Mouse (Mus musculus) spleen, postnatal 10 days (tissue): ENCODE measurements around the gene Canx.
"Not testable (repeated sequence)": the region's sequence is repeated elsewhere in the genome, so short reads cannot be mapped to it uniquely, and the experiment has no call there.

Experiments
- DNase-seq, 2 experiments: peaks; one replicate each; pipeline ENCODE4 v3.0.0; 2021 to 2022; ENCODE audit warnings: low spot score in 2 of 2

The Canx gene

DNA sequence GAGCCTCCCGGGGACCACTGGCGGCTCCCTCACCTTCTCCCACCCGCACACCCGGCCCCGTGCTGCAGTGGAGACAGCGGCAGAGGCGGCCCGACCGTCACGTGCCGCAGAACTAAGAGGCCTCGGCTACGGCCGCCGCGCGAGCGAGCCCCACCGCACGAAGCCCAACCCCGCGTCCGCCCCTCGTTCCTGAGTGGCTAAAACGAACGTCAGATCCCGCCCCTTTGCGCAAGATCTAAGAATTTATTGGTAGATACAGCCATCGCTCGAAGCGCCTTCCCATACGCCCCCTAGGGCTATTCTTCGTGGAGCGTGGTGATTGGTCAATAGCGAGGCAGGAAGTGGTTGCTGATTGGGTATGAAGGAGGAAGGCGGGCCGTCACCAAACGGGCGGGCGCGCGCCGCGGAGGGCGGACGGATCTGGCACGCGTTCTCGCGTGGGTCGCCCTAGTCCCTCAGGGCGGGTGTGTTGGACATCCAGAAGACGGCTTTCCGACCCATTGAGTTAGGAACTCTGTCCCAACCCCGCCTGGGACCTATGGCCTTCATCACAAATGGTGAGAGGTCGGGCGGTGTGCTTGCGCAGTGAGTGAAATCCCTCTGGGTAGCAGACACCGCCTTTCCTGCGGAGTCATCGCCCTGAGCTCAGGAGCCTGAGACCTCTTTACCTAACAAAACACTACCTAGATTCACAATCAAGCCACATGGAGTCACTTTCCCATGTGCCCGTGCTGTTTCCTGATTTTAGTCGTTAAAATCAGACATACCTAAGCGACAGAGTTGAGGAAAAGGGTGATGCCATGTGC, at the start of gene Canx:
Gene Canx (minus strand): TSS at position 178 of the 806 bp plus-strand sequence.
- peak; percentile 97 for DNase-seq

DNA sequence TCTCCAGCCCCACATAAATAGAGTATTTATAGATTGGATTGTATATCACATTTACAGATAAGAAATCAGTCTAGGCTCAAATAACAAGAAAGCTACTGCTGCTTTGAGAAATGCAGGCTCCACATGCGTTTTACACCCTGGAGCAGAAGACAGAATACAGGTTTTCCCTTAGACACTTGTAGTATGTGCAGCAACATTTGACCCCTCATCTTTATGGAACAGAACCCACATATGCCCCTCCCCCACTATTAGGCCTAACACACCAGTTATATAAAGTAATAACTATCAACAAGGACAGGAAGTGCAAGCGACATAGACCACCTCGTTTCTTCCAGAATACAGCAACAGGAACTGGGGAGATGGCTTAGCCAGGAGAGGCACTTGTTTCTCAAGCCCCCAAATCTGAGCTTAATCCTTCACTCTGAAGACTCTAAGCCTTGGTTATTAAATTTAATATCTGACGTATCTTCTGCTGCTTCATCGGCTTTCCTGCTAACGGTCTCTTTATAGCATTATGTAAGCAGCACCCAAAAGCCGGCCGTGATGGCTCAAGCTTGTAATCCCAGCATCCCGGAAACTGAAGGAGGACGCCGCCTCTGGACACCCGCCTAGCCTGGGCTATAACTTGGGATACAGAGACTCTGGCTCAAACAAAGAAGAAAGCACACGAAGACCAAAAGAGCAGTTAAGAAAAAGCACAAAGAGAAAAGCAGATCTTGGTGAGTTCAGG, 49.0 kb upstream of the Canx start:
- no peak for DNase-seq

DNA sequence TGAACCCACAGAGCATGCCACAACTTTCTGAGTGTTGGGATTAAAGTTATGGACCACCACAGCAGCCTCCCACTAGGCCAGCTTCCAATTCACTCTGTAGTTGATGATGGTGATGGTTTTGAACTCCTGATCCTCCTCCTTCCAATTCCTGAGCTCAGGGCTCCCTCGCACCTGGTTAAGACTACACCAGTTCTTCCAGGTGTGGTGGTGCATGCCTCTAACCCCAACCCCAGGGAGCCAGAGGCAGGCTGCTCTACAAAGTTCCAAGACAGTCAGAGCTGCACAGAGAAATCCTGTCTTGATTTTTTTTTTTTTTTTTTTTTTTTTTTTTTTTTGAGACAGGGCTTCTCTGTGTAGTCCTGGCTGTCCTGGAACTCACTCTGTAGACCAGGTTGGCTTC, 48.1 kb upstream of the Canx start:
- no peak for DNase-seq

DNA sequence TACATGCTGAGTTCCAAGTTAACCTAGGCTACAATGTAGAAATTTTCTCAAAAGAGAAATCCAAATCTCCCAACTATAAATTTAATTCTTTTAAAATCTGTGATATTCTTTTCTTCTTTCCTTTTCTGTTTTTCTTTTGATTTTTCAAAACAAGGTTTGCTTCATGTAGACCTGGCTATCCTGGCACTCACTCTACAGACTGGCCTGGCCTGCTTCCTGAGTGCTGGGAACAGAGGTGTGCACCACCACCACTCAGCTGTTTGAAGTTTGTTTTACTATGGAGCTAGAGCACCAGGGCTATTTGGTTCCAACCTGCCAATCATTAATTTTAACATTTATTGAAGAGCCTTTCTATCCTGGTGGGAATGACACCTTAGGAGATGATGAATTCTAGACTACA, 47.6 kb upstream of the Canx start:
- DNase-seq = no peak

DNA sequence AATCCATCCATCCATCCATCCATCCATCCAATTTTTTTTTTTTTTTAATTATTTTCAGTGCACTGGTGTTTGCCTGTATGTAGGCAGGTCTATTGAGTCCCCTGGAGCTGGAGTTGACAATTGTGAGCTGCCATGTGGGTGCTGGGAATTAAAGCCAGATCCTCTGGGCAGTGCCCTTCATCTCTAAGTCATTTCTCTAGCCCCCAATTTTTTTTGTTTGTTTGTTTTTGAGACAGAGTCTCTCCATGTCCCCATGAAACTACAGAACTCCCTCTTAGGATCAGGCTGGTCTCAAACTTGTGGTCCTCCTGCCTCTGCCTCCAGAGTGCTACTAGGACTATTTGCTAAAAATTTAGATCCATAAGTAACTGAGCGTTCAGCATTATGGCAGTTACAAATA, 46.4 kb upstream of the Canx start:
- no peak for DNase-seq

DNA sequence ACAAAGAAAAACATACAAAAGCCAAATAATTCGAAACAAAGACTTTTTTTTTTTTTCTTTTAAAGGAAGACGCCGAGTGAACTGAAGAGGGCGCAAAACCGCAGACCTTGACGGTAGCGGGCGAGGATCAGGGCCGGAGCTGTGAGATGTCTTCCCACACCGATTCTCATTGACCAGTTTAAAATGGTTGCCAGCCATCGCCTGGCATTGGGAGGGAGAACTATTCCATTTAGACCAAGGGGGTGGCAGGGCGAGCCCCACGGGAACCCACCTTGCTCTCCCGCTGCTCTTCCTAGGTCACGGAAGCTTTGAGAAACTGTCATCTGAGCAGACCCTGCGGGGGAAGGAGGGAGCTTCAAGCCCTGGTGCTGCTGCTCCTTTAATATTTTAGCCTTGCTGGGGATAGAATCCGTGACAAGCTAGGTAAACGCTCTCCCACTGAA, 45.9 kb upstream of the Canx start:
- DNase-seq = peak; percentile 43 to 80

DNA sequence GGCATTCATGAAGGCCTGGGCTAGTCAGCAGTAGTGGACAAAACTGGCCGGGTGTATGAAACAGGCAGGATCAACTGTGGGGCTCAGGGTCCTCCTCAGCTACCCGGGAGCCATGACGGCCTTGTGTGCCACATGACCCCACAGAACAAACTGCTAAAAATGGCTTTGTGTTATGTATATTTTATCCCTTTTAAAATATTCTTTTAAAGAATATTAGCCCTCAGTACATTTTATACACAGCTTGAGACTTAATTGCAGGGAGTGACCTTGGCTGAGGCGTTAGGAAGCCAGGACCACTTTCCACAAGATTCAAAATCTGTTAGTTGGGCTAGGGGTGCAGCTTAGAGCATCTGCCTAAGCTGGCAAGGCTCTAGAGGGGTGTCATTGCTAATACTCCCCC, 45.5 kb upstream of the Canx start:
- DNase-seq = no peak

DNA sequence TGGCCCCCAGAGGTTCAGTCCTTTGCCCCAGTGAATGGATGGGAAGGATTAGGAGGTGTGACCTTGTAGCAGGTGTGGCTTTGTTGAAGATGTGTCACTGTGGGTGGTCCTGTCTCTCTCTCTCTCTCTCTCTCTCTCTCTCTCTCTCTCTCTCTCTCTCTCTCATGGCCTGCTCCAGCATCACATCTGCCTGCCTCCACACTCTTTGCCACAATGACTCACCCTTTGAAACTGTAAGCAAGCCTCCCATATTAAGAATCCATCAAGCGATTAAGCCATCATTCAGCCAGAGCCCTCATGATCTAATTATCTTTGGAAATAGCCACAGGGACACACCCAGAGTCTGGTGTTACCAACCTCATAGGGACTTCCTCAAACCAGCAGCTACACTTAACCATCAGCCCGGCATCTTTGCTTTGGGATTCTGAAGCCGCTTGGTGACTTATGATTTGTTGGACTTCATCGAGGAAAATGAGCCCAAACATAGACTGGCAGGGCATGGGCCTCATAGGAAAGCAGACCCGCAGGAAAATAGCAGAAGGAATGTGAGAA, 44.0 kb upstream of the Canx start:
- DNase-seq = no peak

DNA sequence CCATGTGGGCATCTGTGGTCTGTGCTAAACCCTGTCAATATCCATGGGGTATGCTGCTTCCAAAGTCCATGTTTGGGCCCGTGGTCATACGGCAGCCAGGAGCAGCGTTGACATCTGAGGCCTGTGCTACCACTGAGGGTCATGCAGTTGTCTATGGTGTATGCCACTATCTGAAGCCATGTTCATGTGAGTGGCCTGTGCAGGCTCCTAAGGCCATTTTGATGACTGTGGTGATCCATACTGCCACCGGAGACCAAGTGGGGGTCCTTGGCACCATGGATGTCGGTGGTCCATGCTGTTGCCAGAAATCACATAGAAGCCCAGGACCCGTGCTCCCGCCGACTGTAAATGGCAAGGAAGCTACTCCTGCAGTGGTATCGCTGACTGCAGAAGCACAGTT, 42.1 kb upstream of the Canx start:
- no peak for DNase-seq

DNA sequence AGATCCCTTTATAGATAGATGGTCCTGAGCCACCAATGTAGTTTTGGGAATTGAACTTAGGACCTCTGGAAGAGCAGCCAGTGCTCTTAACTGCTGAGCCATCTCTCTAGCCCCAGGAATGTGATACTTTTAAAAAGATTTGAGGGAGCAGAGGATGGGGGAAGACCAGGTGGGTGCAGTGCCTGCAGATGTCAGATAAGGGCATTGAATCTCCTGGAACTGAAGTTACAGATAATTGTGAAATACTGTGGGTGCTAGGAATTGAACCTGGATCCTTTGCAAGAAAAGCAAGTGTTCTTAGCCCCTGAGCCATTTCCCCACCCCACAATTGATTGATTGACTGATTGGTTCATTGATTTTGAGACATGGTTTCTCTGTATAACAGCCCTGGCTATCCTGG, 39.8 kb upstream of the Canx start:
- no peak for DNase-seq

DNA sequence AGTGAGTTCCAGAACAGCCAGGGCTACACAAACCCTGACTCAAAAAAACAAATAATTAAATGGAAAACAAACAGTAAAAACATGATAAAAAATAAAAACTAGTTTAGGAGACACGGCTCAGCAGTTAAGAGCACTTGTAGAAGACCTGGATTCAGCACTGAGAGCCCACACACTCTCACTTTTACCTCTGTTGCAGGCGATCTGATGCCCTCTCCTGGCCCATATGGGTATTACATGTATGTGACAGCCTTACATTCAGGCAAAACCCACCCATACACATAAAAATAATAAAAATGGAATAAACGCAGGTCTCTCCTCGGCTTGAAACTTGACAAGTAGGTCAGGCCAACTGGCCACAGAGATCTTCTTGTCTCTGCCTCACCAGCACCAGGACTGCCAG, 39.1 kb upstream of the Canx start:
- peak; percentile 64 to 84 for DNase-seq

DNA sequence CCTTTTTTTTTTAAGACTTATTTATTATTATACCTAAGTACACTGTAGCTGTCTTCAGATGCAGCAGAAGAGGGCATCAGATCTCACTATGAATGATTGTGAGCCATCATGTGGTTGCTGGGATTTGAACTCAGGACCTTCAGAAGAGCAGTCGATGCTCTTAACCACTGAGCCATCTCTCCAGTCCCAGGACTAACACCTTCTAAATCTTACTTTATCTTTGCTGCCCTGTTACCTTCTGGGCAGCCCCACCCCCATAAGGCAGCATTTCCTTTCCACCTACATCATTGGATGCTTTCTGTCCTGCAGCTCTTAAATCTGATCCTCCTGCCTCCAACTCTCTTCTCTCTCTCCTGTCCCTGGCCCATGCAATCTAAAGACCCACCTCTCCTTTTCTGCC, 35.8 kb upstream of the Canx start:
- not testable (repeated sequence) for DNase-seq

DNA sequence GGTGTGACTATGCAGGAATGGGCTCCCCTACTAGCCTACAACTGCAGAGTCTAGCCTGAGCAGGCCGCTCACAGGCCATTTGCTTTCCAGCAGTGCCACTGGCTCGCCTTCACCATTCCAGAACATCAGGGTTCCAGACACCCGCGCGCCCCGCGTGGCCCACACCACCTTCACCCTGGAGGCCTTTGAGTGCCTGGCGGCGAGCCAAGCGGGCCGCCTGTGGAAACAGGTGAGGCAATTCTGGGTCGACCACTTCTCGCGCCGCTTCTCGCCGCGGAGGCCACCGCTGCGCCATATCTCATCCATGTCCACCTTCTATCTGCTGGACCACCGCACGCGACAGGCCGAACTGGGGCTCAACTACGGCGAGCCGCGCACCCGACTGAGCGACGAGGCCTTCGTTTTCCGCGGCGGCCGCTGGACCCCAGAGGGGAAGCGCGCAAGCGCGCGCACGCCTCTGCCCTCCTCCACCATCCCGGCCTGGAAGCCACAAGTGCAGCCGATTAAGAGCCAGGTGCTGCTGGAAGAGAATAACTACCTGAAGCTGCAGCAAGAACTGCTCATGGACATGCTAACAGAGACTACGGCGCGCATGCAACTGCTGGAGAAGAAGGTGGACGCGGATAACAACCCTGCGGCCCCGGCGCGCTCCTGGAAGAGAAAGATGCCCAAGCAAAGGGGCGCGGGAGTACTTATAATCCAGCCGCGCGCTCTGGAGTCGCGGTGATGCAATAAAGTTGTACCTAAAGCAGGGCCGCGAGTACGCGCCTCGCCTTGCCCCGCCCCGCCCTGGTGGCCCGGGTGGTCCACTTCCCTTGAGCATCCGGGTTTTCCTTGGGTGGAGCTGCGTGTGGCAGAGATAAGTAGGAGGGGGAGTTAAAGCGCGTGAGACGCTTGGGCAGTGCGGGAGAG, 33.7 kb upstream of the Canx start:
- DNase-seq = peak in 1 of 2 experiments; percentile 45

DNA sequence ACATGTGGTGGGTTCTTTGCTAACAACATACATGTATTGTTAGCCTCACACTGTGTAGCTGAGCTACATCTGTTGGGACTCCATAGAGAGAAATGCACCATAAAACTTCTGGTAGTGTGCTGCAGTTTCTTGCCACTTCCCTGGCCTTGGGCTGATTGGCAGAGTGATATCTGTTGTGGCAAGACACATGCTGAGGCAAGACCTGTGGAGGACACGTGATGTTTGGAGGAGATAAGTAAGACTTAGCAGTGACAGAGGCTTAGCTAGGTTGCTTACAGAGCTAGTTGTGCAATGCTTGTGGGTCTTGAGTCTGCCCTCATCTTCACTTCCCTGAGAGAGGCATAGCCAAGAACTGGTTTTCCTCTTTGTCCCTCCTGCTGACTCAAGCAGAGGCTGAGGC, 29.9 kb upstream of the Canx start:
- DNase-seq = no peak

DNA sequence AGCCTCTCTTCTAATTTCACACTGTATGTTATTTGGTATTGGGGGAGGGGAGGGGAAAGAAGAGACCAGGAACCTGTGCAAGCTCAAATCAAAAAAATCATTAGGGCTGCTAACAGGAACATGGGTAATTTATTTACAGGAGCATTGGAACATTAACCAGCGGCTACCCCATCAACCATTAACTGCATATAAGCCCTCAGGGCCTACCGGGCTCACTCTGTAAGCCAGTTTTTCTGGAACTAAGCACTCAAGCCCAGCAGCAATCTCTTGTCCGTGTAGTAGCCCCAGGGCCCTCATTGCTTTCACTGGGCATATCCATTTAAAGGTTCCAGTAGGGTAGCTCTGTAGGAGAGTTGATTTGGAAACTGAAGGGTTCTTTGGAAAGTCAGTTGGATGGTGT, 29.4 kb upstream of the Canx start:
- no peak for DNase-seq

DNA sequence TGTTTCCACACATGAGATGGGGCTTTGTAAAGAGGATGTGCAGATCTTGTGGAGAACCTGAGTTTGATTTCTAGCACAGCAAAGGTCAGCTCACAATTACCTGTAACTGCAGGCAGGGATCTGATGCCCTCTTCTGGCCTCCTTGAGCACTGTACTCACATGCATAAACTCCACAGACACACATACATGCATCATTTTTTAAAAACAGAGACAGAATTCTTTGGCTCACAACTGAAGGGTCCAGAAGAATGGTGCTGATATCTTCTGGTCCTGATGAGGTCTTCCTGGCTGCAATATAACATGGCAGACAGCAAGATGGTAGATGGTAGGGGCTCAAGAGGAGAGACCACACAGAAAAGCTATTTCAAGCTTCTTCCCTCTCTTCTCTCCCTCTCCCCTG, 28.7 kb upstream of the Canx start, which contains the start of gene Cby3:
Gene Cby3 (plus strand): TSS at position 301 of the 400 bp plus-strand sequence.
- DNase-seq = no peak

DNA sequence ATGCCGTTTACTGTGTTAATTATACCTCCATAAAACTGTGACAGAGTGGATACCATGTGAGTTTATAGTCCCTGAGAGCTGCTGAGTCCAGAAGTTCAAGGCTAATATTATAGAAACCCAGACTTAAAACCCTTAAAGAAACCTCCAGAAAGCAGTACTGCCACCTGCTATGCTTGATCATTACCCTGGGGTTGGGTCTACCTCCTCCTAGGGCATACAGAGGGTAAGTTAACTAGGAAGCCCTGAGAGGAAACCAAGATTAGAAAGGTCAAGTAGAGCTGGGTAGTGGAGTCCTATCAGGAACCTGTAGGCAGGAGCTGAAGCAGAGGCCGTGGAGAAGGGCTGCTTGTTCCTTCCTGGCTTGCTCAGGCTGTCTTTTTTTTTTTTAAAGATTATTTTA, 26.7 kb upstream of the Canx start:
- no peak for DNase-seq

DNA sequence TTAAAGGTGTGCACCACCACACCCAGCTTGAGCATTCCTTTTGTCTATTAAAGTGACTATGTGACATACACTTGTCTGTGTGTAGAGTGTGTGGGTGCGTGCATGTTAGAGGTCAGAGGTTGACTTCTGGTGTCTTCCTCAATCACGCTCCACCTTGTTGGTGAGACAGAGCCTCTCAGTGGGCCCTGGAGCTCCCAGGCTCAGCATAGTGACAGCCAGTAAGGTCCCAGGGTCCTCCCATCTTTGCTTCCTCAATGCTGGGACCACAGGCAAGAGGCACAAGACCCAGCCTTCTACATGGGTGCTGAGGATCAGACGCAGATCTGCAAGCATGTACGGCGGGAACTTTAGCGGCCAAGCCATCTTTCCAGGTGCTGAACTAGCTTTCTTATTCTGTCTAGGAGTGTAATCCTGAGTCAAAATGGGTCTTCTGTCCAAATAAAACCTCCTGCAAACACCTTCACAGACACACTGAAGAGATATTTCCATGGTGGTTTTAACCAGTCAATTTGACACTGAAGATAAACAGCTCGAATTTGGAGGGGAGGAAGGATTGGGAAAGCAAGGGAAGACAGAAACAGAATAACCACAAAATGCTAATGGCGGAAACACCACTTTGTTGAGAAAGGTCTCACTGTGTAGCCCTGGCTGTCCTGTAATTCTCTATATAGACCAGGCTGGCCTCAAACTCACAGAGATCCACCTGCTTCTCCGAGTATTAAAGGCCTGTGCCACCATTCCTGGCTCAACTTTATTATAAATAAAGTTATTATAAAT, 21.0 kb upstream of the Canx start:
- DNase-seq = no peak

DNA sequence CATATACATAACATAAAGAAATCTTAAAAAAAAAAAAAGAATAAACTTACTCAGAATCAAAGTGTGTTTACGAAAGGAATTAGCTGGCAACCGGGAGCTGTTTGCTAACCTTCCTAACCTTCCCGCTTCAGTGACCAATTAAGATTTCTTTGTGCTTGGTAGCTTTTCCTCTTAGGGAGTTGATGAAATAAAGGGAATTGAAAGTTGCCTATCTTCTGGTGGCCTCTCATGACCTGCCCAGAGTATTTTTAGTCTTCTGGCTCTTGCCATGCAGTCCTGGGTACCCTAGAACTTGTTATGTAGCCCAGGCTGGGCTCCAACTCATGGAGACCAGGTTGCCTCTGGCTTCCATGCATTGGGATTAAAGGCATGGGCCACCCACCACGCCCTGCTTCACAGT, 20.0 kb upstream of the Canx start:
- DNase-seq = no peak

DNA sequence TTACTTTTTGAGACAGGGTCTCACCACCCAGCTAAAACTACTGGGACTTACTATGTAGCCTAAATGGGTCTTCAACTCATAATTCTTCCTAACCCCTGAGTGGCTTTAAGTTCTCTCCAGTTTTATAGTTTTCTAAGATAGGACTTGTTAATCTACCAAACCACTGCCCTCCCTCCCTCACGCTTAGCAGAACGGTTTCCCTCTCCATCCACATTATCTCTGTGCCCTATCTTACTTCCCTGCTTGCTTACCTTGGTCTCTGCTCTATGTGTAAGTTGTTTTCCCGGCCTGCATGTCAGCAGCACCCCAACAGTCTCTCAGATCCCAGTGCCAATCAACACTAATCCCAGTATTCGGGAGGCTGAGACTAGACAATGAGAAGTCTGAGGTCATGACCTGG, 11.4 kb upstream of the Canx start:
- no peak for DNase-seq

DNA sequence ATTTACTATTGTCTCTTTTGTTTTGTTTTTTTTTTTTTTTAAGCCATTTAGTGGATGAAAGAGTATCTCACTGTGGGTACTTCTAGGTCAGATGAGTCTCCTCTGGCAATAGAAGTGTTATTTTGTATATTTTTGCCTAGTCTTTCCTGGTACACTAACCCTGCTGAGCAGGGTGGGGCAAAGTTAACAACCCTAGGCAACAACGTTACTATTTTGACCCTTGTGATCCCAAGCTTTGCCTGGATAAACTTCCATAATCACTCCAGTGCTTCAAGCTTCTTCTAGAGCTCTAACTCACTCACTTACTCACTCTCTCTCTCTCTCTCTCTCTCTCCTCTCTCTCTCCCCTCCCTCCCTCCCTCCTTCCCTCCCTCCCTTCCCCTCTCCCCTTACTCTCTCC, 10.7 kb upstream of the Canx start:
- DNase-seq = no peak
